Mouse (Mus musculus): ENCODE measurements at regions not wholly inside any gene's neighbourhood (a gene's known extent, or its start where the extent isn't known, plus 50 kb on each side); places are given as distances from the start of the nearest gene placed in this dataset.
A peak's percentile ranks its signal among the peaks of the same experiment; 100 is the strongest.

- DNase-seq (ENCODE audit: low spot score in 2 of 2), result no peak
- H3K4me3 ChIP-seq, result no peak overlapping the region
- TF ChIP-seq CTCF (conservative IDR thresholded peaks at IDR 0.05), result no peak
Measured at GRCm38 (mm10) chr5:45159194-45159593, 290.8 kb downstream of the Qdpr start.

GRCm38 (mm10) chr5:45154936-45155335, 295.1 kb downstream of the Qdpr start:
- TF ChIP-seq CTCF (conservative IDR thresholded peaks at IDR 0.05), result no peak
- DNase-seq (ENCODE audit: low spot score in 2 of 2), result no peak
- Histone ChIP-seq H3K27ac (no peak overlapping the region), H3K4me3 (no peak overlapping the region)

More at GRCm38 (mm10) chr5:45159194-45159593, 290.8 kb downstream of the Qdpr start:
- no peak overlapping the region for H3K27ac ChIP-seq

- TF ChIP-seq CTCF (conservative IDR thresholded peaks at IDR 0.05), result peak; percentile 13; the same call in 1 of the 2 replicates
- no peak overlapping the region for H3K27ac ChIP-seq
- no peak overlapping the region for H3K4me3 ChIP-seq
- no peak for DNase-seq (ENCODE audit: low spot score in 2 of 2)
Measured at GRCm38 (mm10) chr5:45144186-45144585, 305.9 kb downstream of the Qdpr start.

GRCm38 (mm10) chr5:45137198-45137973, 312.6 kb downstream of the Qdpr start:
- Histone ChIP-seq H3K27ac (no peak overlapping the region), H3K4me3 (no peak overlapping the region)
- no peak for TF ChIP-seq CTCF (conservative IDR thresholded peaks at IDR 0.05)
- DNase-seq (ENCODE audit: low spot score in 2 of 2), result no peak

GRCm38 (mm10) chr5:45136696-45137095, 313.3 kb downstream of the Qdpr start:
- H3K27ac ChIP-seq, result no peak overlapping the region
- no peak overlapping the region for H3K4me3 ChIP-seq
- no peak for TF ChIP-seq CTCF (conservative IDR thresholded peaks at IDR 0.05)

GRCm38 (mm10) chr5:45127971-45128370, 322.1 kb downstream of the Qdpr start:
- DNase-seq (ENCODE audit: low spot score in 2 of 2), result peak in 1 of 2 experiments; percentile 17
- Histone ChIP-seq H3K4me3 (no peak overlapping the region), H3K27ac (no peak overlapping the region)
- TF ChIP-seq CTCF (conservative IDR thresholded peaks at IDR 0.05), result no peak

More at GRCm38 (mm10) chr5:45136696-45137095, 313.3 kb downstream of the Qdpr start:
- DNase-seq (ENCODE audit: low spot score in 2 of 2), result no peak

GRCm38 (mm10) chr5:45121751-45122280, 322.3 kb upstream of the Ldb2 start:
- no peak overlapping the region for H3K4me3 ChIP-seq
- no peak overlapping the region for H3K27ac ChIP-seq
- DNase-seq (ENCODE audit: low spot score in 2 of 2), result no peak
- TF ChIP-seq CTCF (conservative IDR thresholded peaks at IDR 0.05), result no peak

- Histone ChIP-seq H3K27ac (no peak overlapping the region), H3K4me3 (no peak overlapping the region)
- no peak for TF ChIP-seq CTCF (conservative IDR thresholded peaks at IDR 0.05)
- no peak for DNase-seq (ENCODE audit: low spot score in 2 of 2)
Measured at GRCm38 (mm10) chr5:45119757-45120156, 320.3 kb upstream of the Ldb2 start.

GRCm38 (mm10) chr5:45111246-45111645, 311.8 kb upstream of the Ldb2 start:
- Histone ChIP-seq H3K4me3 (no peak overlapping the region), H3K27ac (no peak overlapping the region)
- TF ChIP-seq CTCF (conservative IDR thresholded peaks at IDR 0.05), result no peak
- no peak for DNase-seq (ENCODE audit: low spot score in 2 of 2)

- TF ChIP-seq CTCF (conservative IDR thresholded peaks at IDR 0.05), result no peak
- no peak for DNase-seq (ENCODE audit: low spot score in 2 of 2)
- no peak overlapping the region for H3K4me3 ChIP-seq
- H3K27ac ChIP-seq, result no peak overlapping the region
Measured at GRCm38 (mm10) chr5:45110797-45111196, 311.3 kb upstream of the Ldb2 start.

GRCm38 (mm10) chr5:45105236-45105816, 305.8 kb upstream of the Ldb2 start:
- Histone ChIP-seq H3K4me3 (no peak overlapping the region), H3K27ac (no peak overlapping the region)
- TF ChIP-seq CTCF (conservative IDR thresholded peaks at IDR 0.05), result no peak
- DNase-seq (ENCODE audit: low spot score in 2 of 2), result no peak

GRCm38 (mm10) chr5:45103763-45104428, 304.4 kb upstream of the Ldb2 start:
- no peak for DNase-seq (ENCODE audit: low spot score in 2 of 2)
- H3K27ac ChIP-seq, result no peak overlapping the region; the same call in 1 of the 2 replicates
- no peak overlapping the region for H3K4me3 ChIP-seq
- no peak for TF ChIP-seq CTCF (conservative IDR thresholded peaks at IDR 0.05)

- DNase-seq (ENCODE audit: low spot score in 2 of 2), result no peak
Measured at GRCm38 (mm10) chr5:45102661-45103060, 303.2 kb upstream of the Ldb2 start.

More at GRCm38 (mm10) chr5:45102661-45103060, 303.2 kb upstream of the Ldb2 start:
- Histone ChIP-seq H3K4me3 (no peak overlapping the region), H3K27ac (peak overlapping the region; percentile 8; the same call in 1 of the 2 replicates)
- TF ChIP-seq CTCF (conservative IDR thresholded peaks at IDR 0.05), result no peak
